Mouse (Mus musculus): ENCODE data around the gene Nedd4.

- no peak for TF ChIP-seq CTCF (IDR thresholded peaks at IDR 0.05; ENCODE audit: low read depth)
- TF ChIP-seq EP300 (optimal IDR thresholded peaks at IDR 0.05) = no peak
Observed at GRCm38 (mm10) chr9:72705270-72705669, 43.1 kb downstream of the Nedd4 start.
